Mouse (Mus musculus) liver, adult 2 months (tissue): ENCODE measurements around the gene Sptbn1.

Experiments
- CTCF ChIP-seq: fragments of 200-500 bp; IDR thresholded peaks from 2 replicates; pipeline ENCODE4 v1.5.1; 2011; ENCODE audit warnings: low read depth, low read length, control low read depth
- POLR2A ChIP-seq: fragments of 200-500 bp; IDR thresholded peaks from 2 replicates; pipeline ENCODE4 v1.6.1; 2011; ENCODE audit warnings: low read length, control low read depth; ENCODE audit not compliant: insufficient read depth; ENCODE audit errors: extremely low read depth

DNA sequence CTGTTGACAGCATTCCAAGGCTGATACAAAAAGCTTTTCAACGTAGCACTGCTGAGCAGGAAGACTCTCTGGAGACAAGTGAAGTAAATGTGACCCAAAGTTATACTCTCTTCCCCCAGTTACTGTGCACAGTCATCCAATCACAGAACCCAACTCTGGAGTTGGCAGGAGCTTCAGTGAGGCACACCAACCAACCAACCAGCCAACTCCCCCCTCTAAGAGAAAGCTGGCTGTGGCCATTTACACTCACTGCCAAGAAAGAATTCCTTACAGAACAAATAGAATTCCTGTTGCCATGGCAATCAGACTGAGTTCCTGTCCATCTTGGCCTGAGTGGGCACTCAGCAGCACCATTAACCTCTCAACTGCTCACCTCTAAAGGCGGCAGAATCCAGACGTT lies 24.4 kb downstream of the Sptbn1 start:
- TF ChIP-seq CTCF (no peak), POLR2A (no peak)
